Mouse (Mus musculus): ENCODE measurements around the gene Syne1. TPM values are rescaled to one million over a fixed set of nuclear protein-coding genes. Genes with fewer than 3 reads are reported as not detected.

Gene Syne1
- total RNA-seq, 2 experiments from 2014 or later, result 54.5 to 67.7 TPM

- no peak for DNase-seq
- Histone ChIP-seq H3K27ac (no peak overlapping the region), H3K4me3 (no peak overlapping the region)
- intact Hi-C loops (cut with DNase I), result no loop called here
- no peak for TF ChIP-seq CTCF (IDR thresholded peaks at IDR 0.05)
Observed at GRCm38 (mm10) chr10:5378969-5379368, 172.3 kb downstream of the Syne1 start.

DNA sequence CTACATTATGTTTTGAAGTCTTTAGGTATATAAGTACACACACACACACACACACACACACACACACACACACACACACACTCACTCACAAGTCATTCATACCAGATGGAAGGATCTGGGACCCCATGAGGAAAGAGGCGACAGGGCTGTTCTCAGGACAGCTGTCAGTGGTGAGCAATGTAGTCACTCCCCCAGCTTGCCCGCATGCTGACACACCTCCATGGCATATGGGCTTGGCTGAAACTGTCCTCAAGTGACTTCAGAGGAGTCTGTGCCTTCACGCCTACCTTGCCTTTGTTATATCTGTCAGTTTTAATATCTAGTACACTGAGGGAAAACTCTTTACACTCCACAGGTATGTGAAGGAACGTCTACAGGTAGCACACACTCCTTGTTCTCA lies 181.7 kb downstream of the Syne1 start:
- no peak overlapping the region for H3K4me3 ChIP-seq
- TF ChIP-seq CTCF (IDR thresholded peaks at IDR 0.05), result no peak
- no peak overlapping the region for H3K27ac ChIP-seq
- intact Hi-C loops (cut with DNase I), result no loop called here
- DNase-seq, result no peak

GRCm38 (mm10) chr10:5368266-5368665 lies 183.0 kb downstream of the Syne1 start:
- intact Hi-C loops (cut with DNase I), result no loop called here
- no peak overlapping the region for H3K27ac ChIP-seq
- no peak for DNase-seq
- no peak for TF ChIP-seq CTCF (IDR thresholded peaks at IDR 0.05)
- H3K4me3 ChIP-seq, result no peak overlapping the region

GRCm38 (mm10) chr10:5367465-5368011 lies 183.7 kb downstream of the Syne1 start:
- DNase-seq, result no peak
- no peak for TF ChIP-seq CTCF (IDR thresholded peaks at IDR 0.05)
- no peak overlapping the region for H3K27ac ChIP-seq
- H3K4me3 ChIP-seq, result no peak overlapping the region; the same call in 1 of the 2 replicates
- intact Hi-C loops (cut with DNase I), result no loop called here

GRCm38 (mm10) chr10:5360560-5360959 lies 190.7 kb downstream of the Syne1 start:
- DNase-seq, result no peak
- TF ChIP-seq CTCF (IDR thresholded peaks at IDR 0.05), result no peak
- H3K4me3 ChIP-seq, result no peak overlapping the region
- H3K27ac ChIP-seq, result no peak overlapping the region
- intact Hi-C loops (cut with DNase I), result no loop called here

DNA sequence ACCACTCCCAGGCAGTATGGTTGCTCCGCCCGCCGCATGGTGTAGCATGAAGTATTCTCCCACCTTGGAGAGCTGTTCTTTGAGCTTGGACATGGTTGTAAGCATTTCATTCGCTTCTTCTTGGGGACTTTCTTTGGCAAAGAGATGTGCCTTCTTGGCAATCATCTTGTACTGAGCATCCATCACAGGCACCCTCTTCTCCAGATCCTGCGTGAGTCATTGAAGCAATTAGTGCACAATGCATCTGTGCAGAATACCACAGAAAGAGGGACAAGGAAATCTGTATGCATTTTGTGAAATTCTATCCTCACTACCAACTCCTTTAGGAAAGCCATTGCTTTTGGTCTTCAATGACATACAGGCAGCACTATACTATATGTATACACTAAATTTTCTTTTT lies 194.7 kb downstream of the Syne1 start:
- TF ChIP-seq CTCF (IDR thresholded peaks at IDR 0.05), result no peak
- H3K4me3 ChIP-seq, result no peak overlapping the region
- intact Hi-C loops (cut with DNase I), result no loop called here
- no peak overlapping the region for H3K27ac ChIP-seq
- no peak for DNase-seq

DNA sequence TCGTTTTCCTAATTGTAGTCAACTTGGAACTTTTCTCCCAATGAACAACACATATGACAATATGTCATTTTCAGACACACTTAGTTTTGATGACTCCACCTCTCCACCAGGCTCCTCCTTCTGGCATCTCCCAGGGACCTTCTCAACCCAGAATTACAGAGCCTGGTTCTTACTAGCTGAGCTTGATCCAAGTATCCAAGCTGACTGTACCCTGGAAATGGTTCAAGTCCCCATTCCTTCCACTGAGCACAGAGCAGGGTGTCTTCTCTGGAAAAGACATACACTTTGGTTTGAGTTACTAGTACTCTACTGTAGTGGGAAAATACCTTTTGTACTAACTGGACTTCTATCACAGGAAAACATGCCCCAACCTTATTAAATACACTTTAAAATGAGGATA lies 197.9 kb downstream of the Syne1 start:
- DNase-seq, result no peak

GRCm38 (mm10) chr10:5346911-5347310 lies 204.4 kb downstream of the Syne1 start:
- no peak for DNase-seq
- intact Hi-C loops (cut with DNase I), result no loop called here
- Histone ChIP-seq H3K4me3 (no peak overlapping the region), H3K27ac (no peak overlapping the region)
- TF ChIP-seq CTCF (IDR thresholded peaks at IDR 0.05), result no peak

More for the DNA sequence above, 197.9 kb downstream of the Syne1 start:
- intact Hi-C loops (cut with DNase I), result no loop called here
- TF ChIP-seq CTCF (IDR thresholded peaks at IDR 0.05), result no peak
- Histone ChIP-seq H3K4me3 (no peak overlapping the region), H3K27ac (no peak overlapping the region)

DNA sequence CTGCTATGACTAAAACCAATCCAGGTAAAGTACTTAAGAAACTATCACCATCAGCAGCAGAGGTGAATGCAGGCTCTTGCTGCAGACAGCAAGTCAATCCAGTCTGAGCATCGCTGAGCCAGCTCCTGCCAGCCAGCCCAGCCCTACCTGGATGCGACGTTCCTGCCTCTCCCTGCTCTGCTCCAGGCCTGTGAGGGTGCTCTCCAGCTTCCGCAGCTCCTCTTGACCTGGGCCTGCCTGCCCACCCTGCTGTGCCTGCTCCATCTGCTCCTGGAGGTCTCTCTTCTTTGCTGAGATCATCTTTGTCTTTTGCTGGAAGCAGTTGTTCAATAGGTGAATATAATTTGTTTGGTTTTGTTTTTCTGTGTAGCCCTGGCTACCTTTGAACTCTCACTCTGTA lies 208.1 kb downstream of the Syne1 start:
- no peak overlapping the region for H3K4me3 ChIP-seq
- TF ChIP-seq CTCF (IDR thresholded peaks at IDR 0.05), result no peak
- intact Hi-C loops (cut with DNase I), result no loop called here
- DNase-seq, result no peak
- H3K27ac ChIP-seq, result no peak overlapping the region

GRCm38 (mm10) chr10:5336394-5336793 lies 214.9 kb downstream of the Syne1 start:
- TF ChIP-seq CTCF (IDR thresholded peaks at IDR 0.05), result peak; percentile 58
- H3K27ac ChIP-seq, result no peak overlapping the region
- intact Hi-C loops (cut with DNase I), result loop anchor here (2.0 kb wide), 1 partner anchor 48 kb away; no protein-coding TSS in a partner anchor
- DNase-seq, result no peak
- H3K4me3 ChIP-seq, result no peak overlapping the region

GRCm38 (mm10) chr10:5332801-5333200 lies 218.5 kb downstream of the Syne1 start:
- Histone ChIP-seq H3K4me3 (no peak overlapping the region), H3K27ac (no peak overlapping the region)
- no peak for DNase-seq
- TF ChIP-seq CTCF (IDR thresholded peaks at IDR 0.05), result no peak
- intact Hi-C loops (cut with DNase I), result no loop called here

- no peak for DNase-seq
- no peak overlapping the region for H3K4me3 ChIP-seq
- no peak for TF ChIP-seq CTCF (IDR thresholded peaks at IDR 0.05)
- H3K27ac ChIP-seq, result no peak overlapping the region
- intact Hi-C loops (cut with DNase I), result no loop called here
Observed at GRCm38 (mm10) chr10:5326716-5327115, 224.6 kb downstream of the Syne1 start.

DNA sequence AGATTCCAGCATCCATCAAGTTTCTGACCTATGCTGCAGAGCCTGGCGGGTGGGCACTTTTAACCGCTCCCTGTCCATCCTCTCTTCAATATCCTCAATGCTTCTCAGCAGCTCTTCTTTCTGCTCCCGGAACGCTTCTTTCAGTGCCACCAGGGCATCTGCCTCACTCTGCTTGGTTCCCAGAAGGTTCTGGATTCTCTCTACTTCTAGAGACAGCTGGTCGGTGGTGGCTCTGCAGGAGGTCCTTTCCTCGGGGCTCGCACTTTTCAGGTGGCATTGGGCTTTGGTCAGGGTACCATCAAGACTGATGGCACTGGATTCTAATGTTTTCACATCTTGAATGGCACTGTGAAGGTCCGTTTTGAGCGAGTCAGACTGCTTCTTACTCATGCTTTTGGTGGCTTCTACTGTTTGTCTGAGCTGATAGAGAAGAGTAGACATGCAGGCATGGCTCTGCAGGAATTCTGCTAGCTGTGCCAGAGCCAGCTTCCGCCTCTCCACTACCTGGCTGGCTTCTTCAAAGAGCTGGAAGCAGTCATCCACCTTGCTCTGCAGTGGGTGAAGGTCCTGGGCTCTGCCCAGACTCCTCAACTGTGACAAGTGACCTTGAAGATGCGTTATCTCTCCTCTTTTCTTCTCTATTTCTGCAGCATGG lies 227.4 kb downstream of the Syne1 start:
- Histone ChIP-seq H3K4me3 (no peak overlapping the region), H3K27ac (no peak overlapping the region)
- no peak for TF ChIP-seq CTCF (IDR thresholded peaks at IDR 0.05)
- intact Hi-C loops (cut with DNase I), result no loop called here
- no peak for DNase-seq

GRCm38 (mm10) chr10:5322562-5322961 lies 228.7 kb downstream of the Syne1 start:
- no peak overlapping the region for H3K4me3 ChIP-seq
- TF ChIP-seq CTCF (IDR thresholded peaks at IDR 0.05), result no peak
- H3K27ac ChIP-seq, result no peak overlapping the region
- intact Hi-C loops (cut with DNase I), result no loop called here
- no peak for DNase-seq
